Mouse (Mus musculus) liver, postnatal 0 days (tissue): Measurements from ENCODE around the gene Slain2. TPM values are rescaled to one million over a fixed set of nuclear protein-coding genes. Genes with fewer than 3 reads are reported as not detected.
"Not testable (repeated sequence)": the region's sequence is repeated elsewhere in the genome, so short reads cannot be mapped to it uniquely, and the experiment has no call there.

ENCODE experiments used
- ATAC-seq: fragments of 200-750 bp; cut with Nextera tagmentation; 2 replicates; pipeline ENCODE4 v1.8.0; 2017; ENCODE audit warnings: mild to moderate bottlenecking, moderate library complexity
- DNase-seq: peaks from one replicate; pipeline ENCODE4 v3.0.0-alpha.2; 2016
- H3K27ac ChIP-seq: fragments of 300-500 bp; sonication (generic); 2 replicates; pipeline ENCODE4 v1.5.1; 2014; ENCODE audit warnings: antibody characterized with exemption, moderate library complexity, mild to moderate bottlenecking, low read depth
- H3K27me3 ChIP-seq: fragments of 300-500 bp; sonication (generic); 2 replicates; pipeline ENCODE4 v1.6.1; 2014; ENCODE audit warnings: low read length, control low read depth, mixed read lengths; ENCODE audit not compliant: insufficient read depth
- H3K36me3 ChIP-seq: fragments of 300-500 bp; sonication (generic); replicated peaks from 2 replicates; pipeline ENCODE4 v1.6.1; 2014; ENCODE audit warnings: mild to moderate bottlenecking, control low read depth, low read length, moderate library complexity, mixed read lengths; ENCODE audit not compliant: insufficient read depth
- H3K4me1 ChIP-seq: fragments of 300-500 bp; sonication (generic); 2 replicates; pipeline ENCODE4 v1.6.1; 2014; ENCODE audit warnings: antibody characterized with exemption, mild to moderate bottlenecking, control low read depth; ENCODE audit not compliant: insufficient read depth
- H3K4me2 ChIP-seq: fragments of 300-500 bp; sonication (generic); 2 replicates; pipeline ENCODE4 v1.6.1; 2014; ENCODE audit warnings: low read depth, mild to moderate bottlenecking, low read length, moderate library complexity, mixed read lengths
- H3K4me3 ChIP-seq: fragments of 300-500 bp; sonication (generic); 2 replicates; pipeline ENCODE4 v1.5.1; 2014; ENCODE audit warnings: low read depth, low read length
- H3K9ac ChIP-seq: fragments of 300-500 bp; sonication (generic); replicated peaks from 2 replicates; pipeline ENCODE4 v1.6.1; 2014; ENCODE audit warnings: mild to moderate bottlenecking, moderate library complexity
- H3K9me3 ChIP-seq: fragments of 300-500 bp; sonication (generic); 2 replicates; pipeline ENCODE4 v1.6.1; 2016; ENCODE audit warnings: mild to moderate bottlenecking, control low read depth, low read length, mixed read lengths
- CTCF ChIP-seq: sonication (generic); IDR thresholded peaks from 2 replicates; pipeline ENCODE4 v1.5.1; 2016; ENCODE audit warnings: antibody characterized with exemption, low read depth
- EP300 ChIP-seq: IDR thresholded peaks from 2 replicates; pipeline ENCODE4 v1.6.1; 2016; ENCODE audit warnings: antibody characterized with exemption, low read depth, mild to moderate bottlenecking
- WGBS: fragments of 180-500 bp; shearing (Covaris S2); extraction: QIAGEN DNeasy Blood & Tissue Kit; methylation state at CpG from one replicate; pipeline ENCODE4 v1.1.7; 2014; ENCODE audit not compliant: insufficient replicate concordance; 5-methylcytosine and 5-hydroxymethylcytosine counted together
- polyA plus RNA-seq: library from polyadenylated mRNA; unstranded; fragments of >200 nt; fragmentation: Nextera tagmentation; extraction: Ambion mirVana; gene quantifications from 2 replicates; pipeline ENCODE4 v1.2.1, GENCODE M21; 2015

The Slain2 gene
- polyA plus RNA-seq, 1 experiment from 2014 or later = 4.2 TPM

DNA sequence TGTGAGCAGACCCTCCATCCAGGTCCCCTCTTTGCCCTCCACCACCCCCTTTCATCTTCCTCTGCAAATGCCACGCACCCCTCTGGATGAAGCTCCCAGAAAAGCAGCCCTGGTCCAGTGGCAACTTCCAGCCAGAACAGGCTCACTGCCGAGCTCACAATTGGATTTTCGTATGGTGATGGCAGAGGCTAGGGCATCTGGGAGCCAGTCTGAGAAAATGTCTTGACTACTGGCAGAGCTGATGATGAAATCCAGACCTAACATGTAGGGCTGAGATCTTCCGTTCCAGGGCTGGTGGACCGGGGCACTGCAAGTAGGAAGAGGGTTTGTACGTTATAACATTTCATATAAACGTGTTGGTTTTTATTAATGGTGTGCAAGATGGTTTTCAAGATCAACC lies 73.7 kb downstream of the Slain2 start:
- no peak for ATAC-seq
- no peak overlapping the region for H3K9ac ChIP-seq
- H3K9me3 ChIP-seq = no peaks in the 10 kb centered on the region
- H3K4me2 ChIP-seq = no peak overlapping the region
- TF ChIP-seq CTCF (no peak), EP300 (no peak)
- H3K4me3 ChIP-seq = no peak overlapping the region
- H3K27me3 ChIP-seq = no peaks in the 10 kb centered on the region
- no peak for DNase-seq
- H3K36me3 ChIP-seq = no peaks in the 10 kb centered on the region
- WGBS = 81% methylated on average over 7 of the region's 7 CpGs
- no peaks in the 10 kb centered on the region for H3K4me1 ChIP-seq
- no peak overlapping the region for H3K27ac ChIP-seq

DNA sequence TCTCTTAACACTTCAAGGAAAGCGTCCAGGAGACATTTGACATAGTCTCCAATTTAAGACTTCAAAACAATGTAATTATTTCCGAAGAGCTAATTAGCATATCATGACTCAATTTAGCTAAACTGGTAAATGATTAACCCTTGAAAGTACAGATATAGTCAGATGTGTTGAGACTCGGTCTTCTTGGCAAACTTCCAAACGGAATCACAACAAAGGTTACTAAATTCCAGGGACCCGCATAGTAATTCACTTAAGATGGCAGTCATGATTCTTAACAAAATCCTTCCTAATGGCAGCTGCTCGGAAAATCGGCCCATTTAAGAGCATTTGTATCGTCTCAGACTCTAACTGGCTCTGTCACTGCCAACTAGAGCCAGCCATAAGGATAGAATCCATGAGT lies 75.7 kb downstream of the Slain2 start:
- ATAC-seq (no peak), DNase-seq (no peak)
- no peaks in the 10 kb centered on the region for H3K4me1 ChIP-seq
- WGBS = 75% methylated on average over 8 of the region's 8 CpGs
- H3K36me3 ChIP-seq = no peaks in the 10 kb centered on the region
- no peak overlapping the region for H3K9ac ChIP-seq
- no peak overlapping the region for H3K27ac ChIP-seq
- no peaks in the 10 kb centered on the region for H3K9me3 ChIP-seq
- no peaks in the 10 kb centered on the region for H3K27me3 ChIP-seq
- H3K4me2 ChIP-seq = no peak overlapping the region
- no peak overlapping the region for H3K4me3 ChIP-seq
- TF ChIP-seq CTCF (no peak), EP300 (no peak)

DNA sequence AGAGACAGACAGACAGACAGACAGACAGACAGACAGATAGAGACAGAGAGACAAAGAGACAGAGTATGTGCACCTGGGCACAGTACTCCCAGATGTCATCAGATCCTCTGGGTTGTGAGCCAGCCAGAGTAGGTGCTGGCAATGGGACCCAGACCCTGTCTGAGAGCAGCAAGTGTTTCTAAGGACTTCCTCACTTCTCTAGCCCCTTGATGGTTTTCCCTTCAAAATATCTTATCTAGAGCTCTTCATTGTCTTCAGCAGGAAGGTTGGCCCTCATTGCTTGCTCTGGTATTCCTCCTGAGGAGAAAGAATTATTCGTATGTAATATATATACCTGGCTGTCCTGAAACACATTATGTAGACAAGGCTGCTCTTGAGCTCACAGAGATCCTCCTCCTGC lies 78.4 kb downstream of the Slain2 start:
- Histone ChIP-seq H3K27me3 (no peaks in the 10 kb centered on the region), H3K9me3 (no peaks in the 10 kb centered on the region), H3K4me3 (no peak overlapping the region), H3K27ac (no peak overlapping the region), H3K4me2 (no peak overlapping the region), H3K9ac (no peak overlapping the region), H3K4me1 (no peaks in the 10 kb centered on the region), H3K36me3 (no peaks in the 10 kb centered on the region)
- 77% methylated on average over 1 of the region's 1 CpGs for WGBS
- TF ChIP-seq CTCF = no peak
- no peak for TF ChIP-seq EP300
- ATAC-seq (no peak), DNase-seq (no peak)

DNA sequence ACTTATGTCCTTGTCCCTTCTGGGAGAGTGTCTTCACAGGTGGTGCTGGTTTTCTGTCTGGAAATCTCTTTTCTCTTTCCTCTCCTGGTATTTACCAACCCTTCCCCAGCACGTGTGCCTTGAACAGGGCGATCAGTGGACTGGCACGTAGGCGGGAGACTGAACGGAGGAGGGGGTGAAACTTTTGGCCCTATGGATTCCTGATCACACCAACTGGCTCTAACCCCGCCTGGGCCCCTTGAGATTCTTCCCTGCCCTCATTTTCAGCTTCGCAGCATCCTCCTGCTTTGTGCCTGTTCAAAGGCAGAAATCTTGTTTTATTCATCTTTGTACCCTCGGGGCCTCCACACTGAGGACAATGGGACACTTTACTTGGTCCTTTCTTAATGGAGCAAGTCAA lies 80.3 kb downstream of the Slain2 start:
- H3K9me3 ChIP-seq = no peaks in the 10 kb centered on the region
- no peaks in the 10 kb centered on the region for H3K27me3 ChIP-seq
- WGBS = 72% methylated on average over 8 of the region's 8 CpGs
- H3K9ac ChIP-seq = no peak overlapping the region
- no peaks in the 10 kb centered on the region for H3K4me1 ChIP-seq
- no peaks in the 10 kb centered on the region for H3K36me3 ChIP-seq
- ATAC-seq (no peak), DNase-seq (no peak)
- H3K4me3 ChIP-seq = no peak overlapping the region
- H3K27ac ChIP-seq = no peak overlapping the region
- H3K4me2 ChIP-seq = no peak overlapping the region
- no peak for TF ChIP-seq CTCF
- no peak for TF ChIP-seq EP300

DNA sequence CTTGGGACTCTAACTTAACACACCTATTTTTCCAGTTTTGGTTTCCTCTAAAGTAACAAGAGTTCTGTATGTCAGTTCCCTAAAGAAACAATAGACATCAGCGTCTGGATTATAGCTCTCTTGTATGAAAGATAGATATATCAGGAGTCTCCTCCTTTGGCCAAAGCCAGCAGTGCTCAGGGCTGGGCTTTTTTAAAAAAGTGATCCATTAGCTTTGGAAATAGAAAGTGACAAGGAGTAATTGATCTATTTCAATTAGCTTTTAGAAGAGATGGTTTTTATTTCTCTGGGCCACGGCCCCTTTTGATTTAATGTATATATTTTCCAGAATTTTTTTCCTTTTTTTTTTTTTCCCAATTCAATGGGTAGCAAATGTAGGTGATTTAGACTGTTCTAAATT lies 80.8 kb downstream of the Slain2 start:
- no peak overlapping the region for H3K4me2 ChIP-seq
- ATAC-seq = no peak
- H3K27ac ChIP-seq = no peak overlapping the region

DNA sequence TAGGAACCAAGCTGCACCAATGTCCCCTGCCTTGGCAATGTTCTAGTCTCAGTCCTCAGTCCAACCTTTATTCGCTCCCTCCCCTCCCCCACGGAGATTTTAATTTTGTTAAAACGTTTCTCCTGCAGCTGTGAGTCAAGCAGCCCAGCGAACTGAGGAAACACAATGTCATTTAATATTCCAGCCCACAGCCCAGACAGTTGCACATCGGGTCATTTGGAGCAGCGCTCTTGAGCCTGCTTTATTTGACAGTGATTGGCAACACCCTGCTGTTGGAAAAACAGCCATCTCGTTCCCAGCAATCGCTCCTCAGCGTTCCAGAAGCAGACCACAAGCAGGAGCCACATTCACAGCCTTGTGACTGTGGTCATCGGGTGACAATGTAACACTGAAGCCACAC lies 81.3 kb downstream of the Slain2 start:
- no peaks in the 10 kb centered on the region for H3K36me3 ChIP-seq
- TF ChIP-seq CTCF = no peak
- TF ChIP-seq EP300 = no peak
- H3K4me2 ChIP-seq = no peak overlapping the region
- no peaks in the 10 kb centered on the region for H3K27me3 ChIP-seq
- H3K9ac ChIP-seq = no peak overlapping the region
- DNase-seq (no peak), ATAC-seq (no peak)
- H3K27ac ChIP-seq = no peak overlapping the region
- no peaks in the 10 kb centered on the region for H3K4me1 ChIP-seq
- H3K9me3 ChIP-seq = no peaks in the 10 kb centered on the region
- WGBS = 58% methylated on average over 10 of the region's 10 CpGs
- H3K4me3 ChIP-seq = no peak overlapping the region

More for the DNA sequence above, 80.8 kb downstream of the Slain2 start:
- H3K36me3 ChIP-seq = no peaks in the 10 kb centered on the region
- no peaks in the 10 kb centered on the region for H3K9me3 ChIP-seq
- DNase-seq = no peak
- TF ChIP-seq CTCF = no peak
- TF ChIP-seq EP300 = no peak
- H3K9ac ChIP-seq = no peak overlapping the region
- H3K27me3 ChIP-seq = no peaks in the 10 kb centered on the region
- 71% methylated on average over 2 of the region's 2 CpGs for WGBS
- H3K4me3 ChIP-seq = no peak overlapping the region
- H3K4me1 ChIP-seq = no peaks in the 10 kb centered on the region

DNA sequence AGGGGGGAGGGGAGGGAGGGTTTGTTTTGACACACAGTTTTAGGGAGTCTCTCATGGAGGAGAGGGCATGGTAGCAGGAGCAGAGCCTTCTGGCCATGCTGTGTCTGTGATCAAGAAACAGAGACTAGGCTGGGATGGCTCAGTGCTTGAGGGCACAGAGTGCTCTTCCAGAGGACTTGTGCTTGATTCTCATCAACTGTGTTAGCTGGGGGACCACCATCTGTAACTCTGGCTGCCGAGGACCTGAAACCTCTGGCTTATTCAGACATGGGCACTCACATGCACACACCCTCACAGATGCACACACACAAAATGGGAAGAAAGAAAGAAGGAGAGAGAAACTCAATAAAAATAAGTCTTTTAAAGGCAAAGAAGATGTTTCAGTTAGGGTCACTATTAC lies 84.4 kb downstream of the Slain2 start:
- DNase-seq, H3K4me3 ChIP-seq, H3K4me2 ChIP-seq, H3K4me1 ChIP-seq, H3K27me3 ChIP-seq, H3K9ac ChIP-seq, H3K36me3 ChIP-seq, H3K27ac ChIP-seq, H3K9me3 ChIP-seq, ATAC-seq: not testable (repeated sequence)
- WGBS = 68% methylated on average over 1 of the region's 1 CpGs
